Mouse (Mus musculus) MEL (cell line): Measurements from ENCODE around the gene Sell. TPM values are rescaled to one million over a fixed set of nuclear protein-coding genes. Genes with fewer than 3 reads are reported as not detected.

Source experiments
- DNase-seq: peaks from one replicate; pipeline ENCODE4 v3.0.0; 2011; ENCODE audit warnings: low read depth, low spot score
- H3K27ac ChIP-seq: 2 replicates; pipeline ENCODE4 v1.5.1; 2012; ENCODE audit warnings: low read depth, mild to moderate bottlenecking, control low read depth, low read length, moderate library complexity; ENCODE audit not compliant: control insufficient read depth
- H3K27me3 ChIP-seq, 2 experiments: fragments of 150-350 bp in 1 of 2; sonication (generic) in 1 of 2; 2 replicates each; pipeline ENCODE4 v1.6.1; 2012; ENCODE audit warnings: low read length in 2 of 2, mild to moderate bottlenecking in 2 of 2, improper control_type of control experiment in 1 of 2, moderate library complexity in 1 of 2; ENCODE audit not compliant: insufficient read depth in 2 of 2, control insufficient read depth in 1 of 2
- H3K36me3 ChIP-seq, 2 experiments: 2 replicates each; pipeline ENCODE4 v1.6.1; 2012 to 2014; ENCODE audit warnings: low read length in 2 of 2, improper control_type of control experiment in 1 of 2, inconsistent platforms in 1 of 2, mild to moderate bottlenecking in 1 of 2; ENCODE audit not compliant: insufficient read depth in 2 of 2, control insufficient read depth in 1 of 2
- H3K4me1 ChIP-seq, 2 experiments: fragments of 150-350 bp in 1 of 2; sonication (generic) in 1 of 2; 2 replicates each; pipeline ENCODE4 v1.6.1; 2012; ENCODE audit warnings: low read length in 2 of 2, improper control_type of control experiment in 1 of 2, mild to moderate bottlenecking in 1 of 2; ENCODE audit not compliant: insufficient read depth in 2 of 2, control insufficient read depth in 1 of 2
- H3K4me3 ChIP-seq, 2 experiments: fragments of 150-350 bp in 1 of 2; sonication (generic) in 1 of 2; 2 replicates each; pipeline ENCODE4 v1.5.1; 2012; ENCODE audit warnings: low read depth in 2 of 2, low read length in 2 of 2, mild to moderate bottlenecking in 2 of 2, moderate library complexity in 2 of 2, control low read depth in 1 of 2, improper control_type of control experiment in 1 of 2; ENCODE audit not compliant: control insufficient read depth in 1 of 2, insufficient read depth in 1 of 2
- H3K79me2 ChIP-seq: 2 replicates; pipeline ENCODE4 v1.6.1; 2012; ENCODE audit warnings: mild to moderate bottlenecking, low read length, moderate library complexity; ENCODE audit not compliant: control insufficient read depth, poor library complexity, insufficient read depth
- H3K9ac ChIP-seq: 2 replicates; pipeline ENCODE4 v1.6.1; 2012; ENCODE audit warnings: low read depth, mild to moderate bottlenecking, control low read depth, low read length, moderate library complexity; ENCODE audit not compliant: control insufficient read depth, poor library complexity, severe bottlenecking
- H3K9me3 ChIP-seq: fragments of 150-350 bp; sonication (generic); replicated peaks from 2 replicates; pipeline ENCODE4 v1.6.1; 2012; ENCODE audit warnings: mild to moderate bottlenecking, low read length, improper control_type of control experiment, moderate library complexity; ENCODE audit not compliant: insufficient read depth
- CHD2 ChIP-seq: IDR thresholded peaks from 2 replicates; pipeline ENCODE4 v1.6.1; 2011; ENCODE audit warnings: low read length, improper control_type of control experiment
- CTCF ChIP-seq, 3 experiments: IDR thresholded peaks in 2 of 3; conservative IDR thresholded peaks in 1 of 3; 2 replicates each; pipeline ENCODE4 v1.5.1; 2011 to 2012; ENCODE audit warnings: low read length in 3 of 3, low read depth in 2 of 3, mild to moderate bottlenecking in 2 of 3, improper control_type of control experiment in 1 of 3, inconsistent platforms in 1 of 3, mixed read lengths in 1 of 3, moderate library complexity in 1 of 3; ENCODE audit not compliant: control insufficient read depth in 1 of 3, insufficient read depth in 1 of 3, poor library complexity in 1 of 3, severe bottlenecking in 1 of 3
- EP300 ChIP-seq, 2 experiments: IDR thresholded peaks; 2 replicates each; pipeline ENCODE4 v1.6.1; 2011; ENCODE audit warnings: improper control_type of control experiment in 2 of 2, low read length in 2 of 2, low read depth in 1 of 2, mild to moderate bottlenecking in 1 of 2
- HCFC1 ChIP-seq: IDR thresholded peaks from 2 replicates; pipeline ENCODE4 v1.6.1; 2012; ENCODE audit warnings: low read depth, mild to moderate bottlenecking, inconsistent platforms, low read length, improper control_type of control experiment, moderate library complexity
- JUND ChIP-seq: IDR thresholded peaks from 2 replicates; pipeline ENCODE4 v1.6.1; 2011; ENCODE audit warnings: low read depth, mild to moderate bottlenecking, improper control_type of control experiment, low read length
- KAT2A ChIP-seq: conservative IDR thresholded peaks from 2 replicates; pipeline ENCODE4 v1.6.1; 2012; ENCODE audit warnings: low read depth, low read length, improper control_type of control experiment, inconsistent platforms
- MYB ChIP-seq: IDR thresholded peaks from 2 replicates; pipeline ENCODE4 v1.6.1; 2011; ENCODE audit warnings: mild to moderate bottlenecking, low read depth, low read length, improper control_type of control experiment
- POLR2A ChIP-seq, 2 experiments: IDR thresholded peaks; 2 replicates each; pipeline ENCODE4 v1.6.1; 2011 to 2012; ENCODE audit warnings: low read length in 2 of 2, mild to moderate bottlenecking in 2 of 2, control low read depth in 1 of 2, improper control_type of control experiment in 1 of 2, low read depth in 1 of 2, moderate library complexity in 1 of 2; ENCODE audit not compliant: control insufficient read depth in 1 of 2, insufficient read depth in 1 of 2, poor library complexity in 1 of 2
- POLR2AphosphoS5 ChIP-seq: IDR thresholded peaks from 2 replicates; pipeline ENCODE4 v1.6.1; 2012; ENCODE audit warnings: low read depth, borderline replicate concordance, mild to moderate bottlenecking, inconsistent platforms, low read length, moderate library complexity, mixed read lengths
- RAD21 ChIP-seq: IDR thresholded peaks from 2 replicates; pipeline ENCODE4 v1.6.1; 2011; ENCODE audit warnings: mild to moderate bottlenecking, low read depth, low read length, improper control_type of control experiment
- RCOR1 ChIP-seq: IDR thresholded peaks from 2 replicates; pipeline ENCODE4 v1.6.1; 2012; ENCODE audit warnings: low read depth, mild to moderate bottlenecking, inconsistent platforms, low read length, improper control_type of control experiment
- SIN3A ChIP-seq: IDR thresholded peaks from 2 replicates; pipeline ENCODE4 v1.6.1; 2012; ENCODE audit warnings: low read length, improper control_type of control experiment, inconsistent platforms
- TCF12 ChIP-seq: IDR thresholded peaks from 2 replicates; pipeline ENCODE4 v1.6.1; 2014; ENCODE audit warnings: low read depth, mild to moderate bottlenecking, inconsistent platforms, low read length, improper control_type of control experiment, moderate library complexity
- USF1 ChIP-seq: IDR thresholded peaks from 2 replicates; pipeline ENCODE4 v1.6.1; 2014; ENCODE audit warnings: low read depth, mild to moderate bottlenecking, inconsistent platforms, low read length, improper control_type of control experiment, moderate library complexity
- USF2 ChIP-seq, 2 experiments: IDR thresholded peaks; 2 replicates each; pipeline ENCODE4 v1.6.1; 2011 to 2012; ENCODE audit warnings: improper control_type of control experiment in 2 of 2, low read length in 2 of 2, borderline replicate concordance in 1 of 2, inconsistent platforms in 1 of 2, low read depth in 1 of 2, mild to moderate bottlenecking in 1 of 2; ENCODE audit not compliant: insufficient read depth in 1 of 2
- ZKSCAN1 ChIP-seq: IDR thresholded peaks from 2 replicates; pipeline ENCODE4 v1.6.1; 2012; ENCODE audit warnings: low read depth, mild to moderate bottlenecking, inconsistent platforms, low read length, improper control_type of control experiment, moderate library complexity
- ZNF384 ChIP-seq: IDR thresholded peaks from 2 replicates; pipeline ENCODE4 v1.6.1; 2012; ENCODE audit warnings: low read depth, mild to moderate bottlenecking, inconsistent platforms, low read length, improper control_type of control experiment
- polyA plus RNA-seq, 2 experiments: library from polyadenylated mRNA; stranded (reverse) in 1 of 2; unstranded in 1 of 2; fragments of >175 nt in 1 of 2; fragments of >200 nt in 1 of 2; gene quantifications; 2 replicates each; pipeline versions ENCODE4 v1.2.1 to v1.2.4; 2012; ENCODE audit warnings: low replicate concordance in 2 of 2, low read depth in 1 of 2; ENCODE audit not compliant: insufficient read length in 2 of 2, insufficient read depth in 1 of 2, missing spikeins in 1 of 2
- total RNA-seq: library from RNA; depleted of rRNA; stranded (reverse); fragments of 300-350 nt; gene quantifications from 2 replicates; pipeline ENCODE4 v1.2.3, GENCODE M21; 2012; rRNA removed

Sell gene
- not detected in 2 replicates for total RNA-seq
- polyA plus RNA-seq, result under 1 TPM in 1 of 2 experiments, not detected in 1; 0.04 TPM

DNA sequence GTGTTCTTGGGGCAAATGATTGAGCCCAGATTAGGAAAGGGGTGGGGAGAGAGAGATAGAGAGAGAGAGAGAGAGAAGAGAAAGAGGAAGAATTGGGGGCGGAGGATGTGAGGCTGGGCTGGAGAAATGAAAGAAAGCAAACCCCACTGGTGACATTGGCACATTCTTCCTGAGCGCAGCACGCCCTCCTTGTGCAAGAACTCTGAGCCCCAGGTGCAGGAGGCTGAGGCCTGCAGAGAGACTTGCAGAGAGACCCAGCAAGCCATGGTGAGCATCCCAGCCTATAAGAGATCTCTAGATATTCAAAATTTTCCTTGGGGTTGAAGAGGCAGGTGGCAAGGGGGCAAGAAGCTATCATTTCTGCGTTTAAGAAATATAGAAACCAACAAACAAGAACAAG is at the start of gene Sell:
Sell (plus strand) TSS at position 58 of the 400 bp plus-strand sequence.
- TF ChIP-seq RAD21 (no peak), POLR2AphosphoS5 (no peak), RCOR1 (no peak), JUND (no peak), ZKSCAN1 (no peak), TCF12 (no peak), USF1 (no peak), CHD2 (no peak), KAT2A (no peak), USF2 (IDR thresholded peaks at IDR 0.05; ENCODE audit: borderline replicate concordance in 1 of 2, insufficient read depth in 1 of 2, low read depth in 1 of 2, low read length in 2 of 2) (no peak)
- H3K9ac ChIP-seq, result no peak within 1 kb of the TSS
- peaks cover 3 to 4% of the 10 kb centered on the region in 2 experiments; a peak in 3 of 4 replicates for H3K4me1 ChIP-seq
- H3K36me3 ChIP-seq, result no peaks in the 10 kb centered on the region
- H3K27me3 ChIP-seq, result no peaks in the 10 kb centered on the region; a peak in 1 of 4 replicates
- no peak within 1 kb of the TSS for H3K4me3 ChIP-seq
- DNase-seq, result no peak
- no peak within 1 kb of the TSS for H3K27ac ChIP-seq
- no peaks in the 10 kb centered on the region for H3K79me2 ChIP-seq
- no peaks in the 10 kb centered on the region for H3K9me3 ChIP-seq

DNA sequence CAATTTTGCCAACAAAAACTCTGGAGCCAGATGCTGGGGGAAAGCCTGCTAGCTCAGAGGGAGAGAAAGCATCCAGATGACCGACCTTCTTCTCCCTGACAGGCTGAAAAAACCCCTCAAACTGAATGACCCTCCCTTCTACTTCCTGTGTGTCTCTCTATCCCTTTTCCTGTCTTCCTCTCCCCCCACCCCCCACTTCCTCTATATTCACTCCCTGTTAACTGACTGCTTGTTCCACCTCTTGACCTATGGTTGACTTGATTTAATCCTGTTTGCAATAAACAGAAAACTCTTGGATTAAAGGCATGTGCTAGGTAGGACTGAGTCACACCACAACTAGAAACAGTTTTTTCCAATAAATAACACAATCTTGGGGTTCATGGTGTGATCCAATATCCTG is 47.2 kb upstream of the Sell start:
- Histone ChIP-seq H3K4me1 (no peaks in the 10 kb centered on the region), H3K4me3 (no peak overlapping the region)
- TF ChIP-seq MYB, result no peak
- no peak for TF ChIP-seq ZNF384
- no peak for TF ChIP-seq SIN3A
- no peak for TF ChIP-seq HCFC1
- TF ChIP-seq EP300 (IDR thresholded peaks at IDR 0.05; ENCODE audit: low read depth in 1 of 2, low read length in 2 of 2), result no peak
- no peak for TF ChIP-seq CHD2
- TF ChIP-seq CTCF (IDR thresholded peaks at IDR 0.05 in 2 of 3, conservative IDR thresholded peaks at IDR 0.05 in 1 of 3; ENCODE audit: control insufficient read depth in 1 of 3, insufficient read depth in 1 of 3, low read depth in 2 of 3, low read length in 3 of 3, poor library complexity in 1 of 3, severe bottlenecking in 1 of 3), result no peak
- no peak for TF ChIP-seq POLR2A (IDR thresholded peaks at IDR 0.05; ENCODE audit: control insufficient read depth in 1 of 2, insufficient read depth in 1 of 2, low read depth in 1 of 2, low read length in 2 of 2, poor library complexity in 1 of 2)
- TF ChIP-seq KAT2A, result no peak
- TF ChIP-seq, all 39 proteins: peak for 0
- Histone ChIP-seq H3K79me2 (no peaks in the 10 kb centered on the region), H3K27ac (no peak overlapping the region), H3K27me3 (peaks cover 2 to 20% of the 10 kb centered on the region in 2 experiments; a peak in 3 of 4 replicates), H3K36me3 (no peaks in the 10 kb centered on the region), H3K9ac (no peak overlapping the region), H3K9me3 (no peaks in the 10 kb centered on the region)
- no peak for DNase-seq
